Comparison of ENCODE assay signal across 15 mouse cellular contexts in the genomic region with DNA sequence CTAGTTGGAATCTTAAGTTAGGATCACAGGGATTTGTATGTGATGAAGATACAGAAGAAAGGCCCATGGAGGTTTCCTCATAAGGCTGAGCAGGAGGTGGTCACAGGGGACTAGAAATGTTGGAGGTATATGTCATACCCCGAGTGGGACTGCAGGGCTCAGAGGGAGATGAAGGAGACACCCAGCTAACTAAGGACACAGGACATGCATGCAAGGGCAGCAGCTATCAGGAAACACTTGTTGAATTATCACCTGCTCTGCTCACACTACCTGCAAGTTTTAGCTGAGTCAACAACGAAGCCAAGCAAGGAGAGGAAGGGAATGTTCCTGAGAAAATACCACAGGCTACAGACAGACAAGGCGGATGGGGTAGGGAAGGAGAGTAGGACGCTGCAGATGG. TPM values are rescaled to one million over a fixed set of nuclear protein-coding genes. Genes with fewer than 3 reads are reported as not detected.
A peak's percentile ranks its signal among the peaks of the same experiment; 100 is the strongest.
DNase-seq lines count a peak whose midpoint lies in the region; ATAC-seq and TF ChIP-seq lines count a peak whose summit lies in the region.
"Had no signal": no experiment of that assay in that cellular context is flagged by ENCODE, and none has a peak within 500 bp of the region (broad histone marks: within the 10 kb centered on the region; RNA-seq: fewer than 3 reads in every experiment).

No protein-coding gene starts in this region.

- no peak overlapping the region for H3K9ac ChIP-seq in forebrain, embryonic 11.5 days (ENCODE audit: low read length)
- no peak overlapping the region for H3K9ac ChIP-seq in forebrain, embryonic 13.5 days
- no peak overlapping the region for H3K9ac ChIP-seq in embryonic facial prominence, embryonic 15.5 days
- no peak overlapping the region for H3K9ac ChIP-seq in liver, embryonic 15.5 days
- H3K9ac ChIP-seq: limb, embryonic 15.5 days had no signal

- peak; percentile 38 for DNase-seq in forebrain, embryonic 11.5 days (ENCODE audit: low spot score)
- no peak for DNase-seq in layer of hippocampus, adult 2 months (ENCODE audit: low spot score in 2 of 2)
- DNase-seq in layer of hippocampus, adult 9-10 months (ENCODE audit: low spot score): no peak
- DNase-seq in right cerebral cortex, postnatal 4 days: no peak
- DNase-seq in right cerebral cortex, postnatal 14 days: no peak
- DNase-seq: adrenal gland, adult 2 months; cerebellum, adult 18-20 months; gastrocnemius, postnatal 36 days had no signal

- 89% methylated on average over 4 of the region's 4 CpGs for WGBS in forebrain, embryonic 11.5 days
- WGBS in forebrain, embryonic 13.5 days: 90% methylated on average over 4 of the region's 4 CpGs
- WGBS in embryonic facial prominence, embryonic 15.5 days: 72% methylated on average over 4 of the region's 4 CpGs
- WGBS in liver, embryonic 15.5 days (ENCODE audit: insufficient replicate concordance): 70% methylated on average over 4 of the region's 4 CpGs

- no peaks in the 10 kb centered on the region; the same call in 1 of the 2 replicates for H3K36me3 ChIP-seq in forebrain, embryonic 11.5 days (ENCODE audit: control insufficient read depth, insufficient read depth, low read length)
- H3K36me3 ChIP-seq in forebrain, embryonic 13.5 days (ENCODE audit: poor library complexity, severe bottlenecking): peaks cover 69% of the 10 kb centered on the region
- H3K36me3 ChIP-seq in embryonic facial prominence, embryonic 15.5 days: peaks cover 39% of the 10 kb centered on the region
- H3K36me3 ChIP-seq in liver, embryonic 15.5 days (replicated peaks): peaks cover 84% of the 10 kb centered on the region

- no peak for TF ChIP-seq CTCF in layer of hippocampus, adult 2 months (conservative IDR thresholded peaks at IDR 0.05)

- H3K9me3 ChIP-seq in forebrain, embryonic 11.5 days (ENCODE audit: control insufficient read depth, low read length): no peaks in the 10 kb centered on the region
- H3K9me3 ChIP-seq in forebrain, embryonic 13.5 days (replicated peaks): no peaks in the 10 kb centered on the region
- no peaks in the 10 kb centered on the region for H3K9me3 ChIP-seq in embryonic facial prominence, embryonic 15.5 days (replicated peaks)
- no peaks in the 10 kb centered on the region for H3K9me3 ChIP-seq in liver, embryonic 15.5 days (replicated peaks)
- H3K9me3 ChIP-seq: limb, embryonic 15.5 days had no signal

- no peaks in the 10 kb centered on the region for H3K4me1 ChIP-seq in forebrain, embryonic 11.5 days (replicated peaks; ENCODE audit: control insufficient read depth, insufficient read depth, low read length)
- H3K4me1 ChIP-seq in forebrain, embryonic 13.5 days: peaks cover 15% of the 10 kb centered on the region
- peaks cover 21% of the 10 kb centered on the region for H3K4me1 ChIP-seq in embryonic facial prominence, embryonic 15.5 days
- peaks cover 71% of the 10 kb centered on the region for H3K4me1 ChIP-seq in liver, embryonic 15.5 days (replicated peaks)

- ATAC-seq in forebrain, embryonic 11.5 days (replicated peaks; ENCODE audit: low FRiP score): no peak
- ATAC-seq in forebrain, embryonic 13.5 days: no peak
- no peak for ATAC-seq in embryonic facial prominence, embryonic 15.5 days (ENCODE audit: insufficient number of reproducible peaks, low FRiP score, low TSS enrichment, low read depth)
- ATAC-seq in liver, embryonic 15.5 days (ENCODE audit: insufficient read depth): no peak
- ATAC-seq: hindbrain, embryonic 16.5 days had no signal

- no peak overlapping the region for H3K4me2 ChIP-seq in forebrain, embryonic 11.5 days (ENCODE audit: low read depth, low read length, severe bottlenecking)
- no peak overlapping the region for H3K4me2 ChIP-seq in forebrain, embryonic 13.5 days
- H3K4me2 ChIP-seq in embryonic facial prominence, embryonic 15.5 days (replicated peaks): no peak overlapping the region
- no peak overlapping the region for H3K4me2 ChIP-seq in liver, embryonic 15.5 days
- H3K4me2 ChIP-seq: limb, embryonic 15.5 days; midbrain, embryonic 11.5 days had no signal

- no peaks in the 10 kb centered on the region for H3K27me3 ChIP-seq in forebrain, embryonic 11.5 days (ENCODE audit: control insufficient read depth, insufficient read depth, low read length)
- no peaks in the 10 kb centered on the region for H3K27me3 ChIP-seq in forebrain, embryonic 13.5 days
- H3K27me3 ChIP-seq in embryonic facial prominence, embryonic 15.5 days: no peaks in the 10 kb centered on the region
- H3K27me3 ChIP-seq in liver, embryonic 15.5 days: no peaks in the 10 kb centered on the region
- H3K27me3 ChIP-seq: limb, embryonic 15.5 days had no signal

- H3K4me3 ChIP-seq in forebrain, embryonic 11.5 days (ENCODE audit: low read depth, low read length): no peak overlapping the region
- H3K4me3 ChIP-seq in forebrain, embryonic 13.5 days: no peak overlapping the region
- H3K4me3 ChIP-seq in layer of hippocampus, adult 2 months: no peak overlapping the region
- no peak overlapping the region for H3K4me3 ChIP-seq in embryonic facial prominence, embryonic 15.5 days (replicated peaks)
- H3K4me3 ChIP-seq in liver, embryonic 15.5 days (replicated peaks): no peak overlapping the region
- H3K4me3 ChIP-seq: limb, embryonic 15.5 days; myocyte had no signal

- no peak overlapping the region for H3K27ac ChIP-seq in forebrain, embryonic 11.5 days (ENCODE audit: low read depth, low read length)
- no peak overlapping the region for H3K27ac ChIP-seq in forebrain, embryonic 13.5 days
- peak overlapping the region; percentile 39; the same call in 1 of the 2 replicates for H3K27ac ChIP-seq in layer of hippocampus, adult 2 months
- H3K27ac ChIP-seq in embryonic facial prominence, embryonic 15.5 days (replicated peaks): 0 out of 2 replicates have a peak overlapping the region, but pooled peaks have one; percentile 13
- H3K27ac ChIP-seq in liver, embryonic 15.5 days (replicated peaks): peak overlapping the region; percentile 63

RNA-seq across cellular contexts. Expression of a gene that starts 16.3 kb away (rescaled TPM):
- polyA plus RNA-seq in forebrain, embryonic 11.5 days (2014; fragmentation: Nextera tagmentation; extraction: Ambion mirVana): 57.4 and 60.3 TPM in 2 replicates
- 48.2 and 51.9 TPM in 2 replicates for polyA plus RNA-seq in forebrain, embryonic 13.5 days (2015; fragmentation: Nextera tagmentation; extraction: Ambion mirVana)
- total RNA-seq in layer of hippocampus, adult 2 months (2021): 10 to 100 TPM; 26.4 to 29.1 TPM
- polyA plus RNA-seq in embryonic facial prominence, embryonic 15.5 days (2015; fragmentation: Nextera tagmentation; extraction: Ambion mirVana): 48.6 and 49.5 TPM in 2 replicates
- polyA plus RNA-seq in liver, embryonic 15.5 days (2015; fragmentation: Nextera tagmentation; extraction: Ambion mirVana): 40.6 and 45.1 TPM in 2 replicates

RNA-seq across cellular contexts. Expression of a gene that starts 16.5 kb away (rescaled TPM):
- 26.5 and 27.4 TPM in 2 replicates for polyA plus RNA-seq in forebrain, embryonic 11.5 days (2014; fragmentation: Nextera tagmentation; extraction: Ambion mirVana)
- 20.6 and 21.7 TPM in 2 replicates for polyA plus RNA-seq in forebrain, embryonic 13.5 days (2015; fragmentation: Nextera tagmentation; extraction: Ambion mirVana)
- 10 to 100 TPM; 13.2 to 16.2 TPM for total RNA-seq in layer of hippocampus, adult 2 months (2021)
- polyA plus RNA-seq in embryonic facial prominence, embryonic 15.5 days (2015; fragmentation: Nextera tagmentation; extraction: Ambion mirVana): 19.2 and 19.6 TPM in 2 replicates
- 9.2 and 10.8 TPM in 2 replicates for polyA plus RNA-seq in liver, embryonic 15.5 days (2015; fragmentation: Nextera tagmentation; extraction: Ambion mirVana)

RNA-seq across cellular contexts. Expression of a gene that starts 17.8 kb away (rescaled TPM):
- polyA plus RNA-seq in forebrain, embryonic 11.5 days (2014; fragmentation: Nextera tagmentation; extraction: Ambion mirVana): 18.4 and 20.6 TPM in 2 replicates
- polyA plus RNA-seq in forebrain, embryonic 13.5 days (2015; fragmentation: Nextera tagmentation; extraction: Ambion mirVana): 27.7 and 29.0 TPM in 2 replicates
- 10 to 100 TPM; 21.7 to 23.1 TPM for total RNA-seq in layer of hippocampus, adult 2 months (2021)
- 26.9 and 27.0 TPM in 2 replicates for polyA plus RNA-seq in embryonic facial prominence, embryonic 15.5 days (2015; fragmentation: Nextera tagmentation; extraction: Ambion mirVana)
- 12.4 and 14.5 TPM in 2 replicates for polyA plus RNA-seq in liver, embryonic 15.5 days (2015; fragmentation: Nextera tagmentation; extraction: Ambion mirVana)

RNA-seq across cellular contexts. Expression of a gene that starts 18.7 kb away (rescaled TPM):
- 36.2 and 39.4 TPM in 2 replicates for polyA plus RNA-seq in forebrain, embryonic 11.5 days (2014; fragmentation: Nextera tagmentation; extraction: Ambion mirVana)
- polyA plus RNA-seq in forebrain, embryonic 13.5 days (2015; fragmentation: Nextera tagmentation; extraction: Ambion mirVana): 30.1 and 31.1 TPM in 2 replicates
- total RNA-seq in layer of hippocampus, adult 2 months (2021): 10 to 100 TPM; 59.5 to 63.2 TPM
- polyA plus RNA-seq in embryonic facial prominence, embryonic 15.5 days (2015; fragmentation: Nextera tagmentation; extraction: Ambion mirVana): 26.7 and 27.6 TPM in 2 replicates
- 14.9 and 15.0 TPM in 2 replicates for polyA plus RNA-seq in liver, embryonic 15.5 days (2015; fragmentation: Nextera tagmentation; extraction: Ambion mirVana)

RNA-seq across cellular contexts. Expression of a gene that starts 42.1 kb away (rescaled TPM):
- 0.33 and 0.47 TPM in 2 replicates for polyA plus RNA-seq in forebrain, embryonic 11.5 days (2014; fragmentation: Nextera tagmentation; extraction: Ambion mirVana)
- polyA plus RNA-seq in forebrain, embryonic 13.5 days (2015; fragmentation: Nextera tagmentation; extraction: Ambion mirVana): 0.31 and 1.0 TPM in 2 replicates
- not detected for total RNA-seq in layer of hippocampus, adult 2 months (2021)
- 1.6 and 2.1 TPM in 2 replicates for polyA plus RNA-seq in embryonic facial prominence, embryonic 15.5 days (2015; fragmentation: Nextera tagmentation; extraction: Ambion mirVana)
- polyA plus RNA-seq in liver, embryonic 15.5 days (2015; fragmentation: Nextera tagmentation; extraction: Ambion mirVana): not detected in 2 replicates
- total RNA-seq: gastrocnemius, postnatal 36 days had no signal
- polyA plus RNA-seq: adrenal gland, adult 2 months had no signal

Comparison
In these comparisons a context has a peak if more than half of its experiments do, and no peak if none do; other contexts are left out.
1. H3K27ac ChIP-seq: peak in layer of hippocampus, adult 2 months (single experiment), embryonic facial prominence, embryonic 15.5 days (single experiment) and liver, embryonic 15.5 days (single experiment); none in forebrain, embryonic 11.5 days (single experiment) and forebrain, embryonic 13.5 days (single experiment).